Mouse (Mus musculus): Measurements from ENCODE around the gene Helz2. TPM values are rescaled to one million over a fixed set of nuclear protein-coding genes. Genes with fewer than 3 reads are reported as not detected.

Gene Helz2
- polyA plus RNA-seq (2014; fragmentation: Illumina TruSeq; extraction: RNeasy Lipid Tissue Mini Kit (QIAGEN cat#74804); ENCODE audit: low read depth, low replicate concordance): 0.20 TPM

GRCm38 (mm10) chr2:181241602-181242313, at the start of gene Helz2:
Gene Helz2, minus strand, starts transcription at chr2:181242027.

GRCm38 (mm10) chr2:181287958-181288350, 46.1 kb upstream of the Helz2 start, which contains the start of gene Gmeb2:
Gene Gmeb2, minus strand, starts transcription at chr2:181288035.

GRCm38 (mm10) chr2:181219538-181220216, 22.1 kb downstream of the Helz2 start, which contains the start of gene Fndc11:
Gene Fndc11, plus strand, starts transcription at chr2:181220013.

GRCm38 (mm10) chr2:181213021-181213445, 28.8 kb downstream of the Helz2 start, which contains the start of gene Srms:
Gene Srms, minus strand, starts transcription at chr2:181213185.

GRCm38 (mm10) chr2:181202422-181202821, 39.4 kb downstream of the Helz2 start, which contains the start of gene Ptk6:
Gene Ptk6, minus strand, starts transcription at chr2:181202789.

GRCm38 (mm10) chr2:181187121-181188000, 54.5 kb downstream of the Helz2 start, which contains the start of gene Ppdpf:
Gene Ppdpf, plus strand, starts transcription at chr2:181187247.

Other genes with a start within 250 kb of the Helz2 start
- 0.25 TPM for gene Chrna4, start 198.5 kb downstream of the Helz2 start, polyA plus RNA-seq (2014; fragmentation: Illumina TruSeq; extraction: RNeasy Lipid Tissue Mini Kit (QIAGEN cat#74804); ENCODE audit: low read depth, low replicate concordance)
- 0.76 TPM for gene Kcnq2, start 106.7 kb downstream of the Helz2 start, polyA plus RNA-seq (2014; fragmentation: Illumina TruSeq; extraction: RNeasy Lipid Tissue Mini Kit (QIAGEN cat#74804); ENCODE audit: low read depth, low replicate concordance)
- gene Eef1a2, start 85.0 kb downstream of the Helz2 start, polyA plus RNA-seq (2014; fragmentation: Illumina TruSeq; extraction: RNeasy Lipid Tissue Mini Kit (QIAGEN cat#74804); ENCODE audit: low read depth, low replicate concordance): not detected
- 0.74 TPM for gene Ppdpf, start 54.8 kb downstream of the Helz2 start, polyA plus RNA-seq (2014; fragmentation: Illumina TruSeq; extraction: RNeasy Lipid Tissue Mini Kit (QIAGEN cat#74804); ENCODE audit: low read depth, low replicate concordance)
- 0.07 TPM for gene Ptk6, start 39.2 kb downstream of the Helz2 start, polyA plus RNA-seq (2014; fragmentation: Illumina TruSeq; extraction: RNeasy Lipid Tissue Mini Kit (QIAGEN cat#74804); ENCODE audit: low read depth, low replicate concordance)
- gene Srms, start 28.8 kb downstream of the Helz2 start, polyA plus RNA-seq (2014; fragmentation: Illumina TruSeq; extraction: RNeasy Lipid Tissue Mini Kit (QIAGEN cat#74804); ENCODE audit: low read depth, low replicate concordance): not detected
- 2.0 TPM for gene Fndc11, start 22.0 kb downstream of the Helz2 start, polyA plus RNA-seq (2014; fragmentation: Illumina TruSeq; extraction: RNeasy Lipid Tissue Mini Kit (QIAGEN cat#74804); ENCODE audit: low read depth, low replicate concordance)
- gene Gmeb2, start 46.0 kb upstream of the Helz2 start, polyA plus RNA-seq (2014; fragmentation: Illumina TruSeq; extraction: RNeasy Lipid Tissue Mini Kit (QIAGEN cat#74804); ENCODE audit: low read depth, low replicate concordance): 3.8 TPM
- gene Stmn3, start 72.5 kb upstream of the Helz2 start, polyA plus RNA-seq (2014; fragmentation: Illumina TruSeq; extraction: RNeasy Lipid Tissue Mini Kit (QIAGEN cat#74804); ENCODE audit: low read depth, low replicate concordance): not detected
- gene Rtel1, start 77.7 kb upstream of the Helz2 start, polyA plus RNA-seq (2014; fragmentation: Illumina TruSeq; extraction: RNeasy Lipid Tissue Mini Kit (QIAGEN cat#74804); ENCODE audit: low read depth, low replicate concordance): 22.7 TPM
- gene Zgpat, start 122.9 kb upstream of the Helz2 start, polyA plus RNA-seq (2014; fragmentation: Illumina TruSeq; extraction: RNeasy Lipid Tissue Mini Kit (QIAGEN cat#74804); ENCODE audit: low read depth, low replicate concordance): 0.88 TPM
- gene Arfrp1, start 123.4 kb upstream of the Helz2 start, polyA plus RNA-seq (2014; fragmentation: Illumina TruSeq; extraction: RNeasy Lipid Tissue Mini Kit (QIAGEN cat#74804); ENCODE audit: low read depth, low replicate concordance): 36.4 TPM
- gene Lime1, start 138.1 kb upstream of the Helz2 start, polyA plus RNA-seq (2014; fragmentation: Illumina TruSeq; extraction: RNeasy Lipid Tissue Mini Kit (QIAGEN cat#74804); ENCODE audit: low read depth, low replicate concordance): 0.50 TPM
- gene Zbtb46, start 217.4 kb upstream of the Helz2 start, polyA plus RNA-seq (2014; fragmentation: Illumina TruSeq; extraction: RNeasy Lipid Tissue Mini Kit (QIAGEN cat#74804); ENCODE audit: low read depth, low replicate concordance): 2.3 TPM

Measured in testis, adult 10 weeks (tissue).